Mouse (Mus musculus) neural tube, embryonic 11.5 days (tissue): ENCODE measurements around the gene Prrx1. TPM values are rescaled to one million over a fixed set of nuclear protein-coding genes. Genes with fewer than 3 reads are reported as not detected.

Experiments
- ATAC-seq: fragments of 200-750 bp; cut with Nextera tagmentation; 2 replicates; pipeline ENCODE4 v1.8.0; 2017; ENCODE audit warnings: moderate number of reproducible peaks, mild to moderate bottlenecking, moderate TSS enrichment, moderate library complexity; ENCODE audit not compliant: insufficient read depth, low FRiP score, low TSS enrichment
- DNase-seq: peaks from one replicate; pipeline ENCODE4 v3.0.0-alpha.2; 2015; ENCODE audit warnings: low spot score
- H3K27ac ChIP-seq: fragments of 300-500 bp; sonication (generic); 2 replicates; pipeline ENCODE4 v1.5.1; 2014; ENCODE audit warnings: low read depth, mild to moderate bottlenecking, low read length
- H3K27me3 ChIP-seq: fragments of 300-500 bp; sonication (generic); 2 replicates; pipeline ENCODE4 v1.6.1; 2014; ENCODE audit warnings: mild to moderate bottlenecking, low read length, mixed read lengths; ENCODE audit not compliant: control insufficient read depth, insufficient read depth
- H3K36me3 ChIP-seq: fragments of 300-500 bp; sonication (generic); 2 replicates; pipeline ENCODE4 v1.6.1; 2014; ENCODE audit warnings: mild to moderate bottlenecking, low read length, moderate library complexity, mixed read lengths; ENCODE audit not compliant: control insufficient read depth, insufficient read depth
- H3K4me1 ChIP-seq: fragments of 300-500 bp; sonication (generic); 2 replicates; pipeline ENCODE4 v1.6.1; 2014; ENCODE audit warnings: low read length, mixed read lengths; ENCODE audit not compliant: control insufficient read depth, insufficient read depth
- H3K4me2 ChIP-seq: fragments of 300-500 bp; sonication (generic); 2 replicates; pipeline ENCODE4 v1.6.1; 2014; ENCODE audit warnings: low read depth, mild to moderate bottlenecking, moderate library complexity
- H3K4me3 ChIP-seq: fragments of 300-500 bp; sonication (generic); 2 replicates; pipeline ENCODE4 v1.5.1; 2014; ENCODE audit warnings: low read depth, low read length
- H3K9ac ChIP-seq: fragments of 300-500 bp; sonication (generic); 2 replicates; pipeline ENCODE4 v1.6.1; 2014; ENCODE audit warnings: mild to moderate bottlenecking, low read length
- H3K9me3 ChIP-seq: fragments of 300-500 bp; sonication (generic); 2 replicates; pipeline ENCODE4 v1.6.1; 2016; ENCODE audit warnings: low read length; ENCODE audit not compliant: control insufficient read depth
- WGBS: fragments of 180-500 bp; shearing (Covaris S2); extraction: QIAGEN DNeasy Blood & Tissue Kit; methylation state at CpG from one replicate; pipeline ENCODE4 v1.1.7; 2014; 5-methylcytosine and 5-hydroxymethylcytosine counted together
- polyA plus RNA-seq: library from polyadenylated mRNA; unstranded; fragments of >200 nt; fragmentation: Nextera tagmentation; extraction: Ambion mirVana; gene quantifications from 2 replicates; pipeline ENCODE4 v1.2.1, GENCODE M21; 2014

Gene Prrx1
- polyA plus RNA-seq, 1 experiment from 2014 or later, result 30.7 TPM

- no peaks in the 10 kb centered on the region for H3K36me3 ChIP-seq
- no peaks in the 10 kb centered on the region for H3K9me3 ChIP-seq
- no peak overlapping the region for H3K27ac ChIP-seq
- DNase-seq (no peak), ATAC-seq (no peak)
- no peak overlapping the region for H3K9ac ChIP-seq
- no peaks in the 10 kb centered on the region for H3K4me1 ChIP-seq
- no peaks in the 10 kb centered on the region for H3K27me3 ChIP-seq
- H3K4me2 ChIP-seq, result no peak overlapping the region
- no peak overlapping the region for H3K4me3 ChIP-seq
- WGBS, result 93% methylated on average over 3 of the region's 3 CpGs
Measured at GRCm38 (mm10) chr1:163350988-163351387, 37.5 kb upstream of the Prrx1 start.

DNA sequence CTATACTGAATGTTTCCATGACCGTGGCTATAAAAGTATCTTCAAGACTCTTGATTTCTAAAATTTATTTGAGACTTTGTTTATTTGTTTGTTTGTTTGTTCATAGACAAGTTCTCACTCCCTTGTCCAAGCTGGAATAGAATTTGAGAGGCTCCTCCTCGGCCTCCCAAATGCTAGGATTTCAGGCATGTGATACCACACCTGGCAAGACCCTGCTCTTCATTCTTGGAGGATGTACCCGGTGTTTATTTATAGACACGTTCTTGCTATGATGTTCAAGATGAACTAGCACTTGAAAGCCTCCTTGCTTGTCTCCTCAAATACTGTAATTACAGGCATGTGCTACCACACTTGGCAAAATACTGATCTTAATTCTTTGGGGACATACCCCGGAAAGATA, 32.0 kb upstream of the Prrx1 start:
- no peak for ATAC-seq
- no peaks in the 10 kb centered on the region for H3K9me3 ChIP-seq
- 84% methylated on average over 5 of the region's 5 CpGs for WGBS
- no peak overlapping the region for H3K27ac ChIP-seq
- no peaks in the 10 kb centered on the region for H3K27me3 ChIP-seq
- H3K4me1 ChIP-seq, result no peaks in the 10 kb centered on the region
- no peaks in the 10 kb centered on the region for H3K36me3 ChIP-seq
- DNase-seq, result no peak
- H3K4me2 ChIP-seq, result no peak overlapping the region
- no peak overlapping the region for H3K9ac ChIP-seq
- H3K4me3 ChIP-seq, result no peak overlapping the region

- Histone ChIP-seq H3K4me1 (no peaks in the 10 kb centered on the region), H3K9me3 (no peaks in the 10 kb centered on the region), H3K27me3 (no peaks in the 10 kb centered on the region), H3K36me3 (no peaks in the 10 kb centered on the region), H3K27ac (no peak overlapping the region), H3K4me3 (no peak overlapping the region), H3K4me2 (no peak overlapping the region), H3K9ac (no peak overlapping the region)
- DNase-seq (peak; percentile 24), ATAC-seq (no peak)
- WGBS, result 33% methylated on average over 1 of the region's 1 CpGs
Measured at GRCm38 (mm10) chr1:163344931-163345330, 31.4 kb upstream of the Prrx1 start.

DNA sequence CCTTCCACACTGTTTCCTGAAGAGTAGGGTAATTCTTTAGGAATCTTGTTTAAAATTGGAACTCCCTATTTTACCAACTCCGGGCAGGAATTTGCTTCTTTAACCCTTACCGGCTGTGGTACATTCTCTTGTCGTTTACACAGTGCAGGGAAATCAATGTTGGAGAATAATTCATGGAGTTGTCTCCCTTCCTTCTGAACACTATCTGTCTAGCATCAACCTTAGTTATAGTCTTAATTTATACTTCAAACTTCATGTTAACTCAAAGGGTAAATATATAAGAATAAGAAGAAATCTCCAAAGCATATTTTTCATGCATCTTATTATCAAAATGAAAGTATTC, 25.7 kb upstream of the Prrx1 start:
- H3K4me3 ChIP-seq, result no peak overlapping the region
- DNase-seq, result no peak
- H3K27ac ChIP-seq, result no peak overlapping the region
- H3K27me3 ChIP-seq, result no peaks in the 10 kb centered on the region
- no peak overlapping the region for H3K9ac ChIP-seq
- no peaks in the 10 kb centered on the region for H3K36me3 ChIP-seq
- H3K9me3 ChIP-seq, result no peaks in the 10 kb centered on the region
- H3K4me1 ChIP-seq, result no peaks in the 10 kb centered on the region
- 77% methylated on average over 3 of the region's 3 CpGs for WGBS
- H3K4me2 ChIP-seq, result no peak overlapping the region
- no peak for ATAC-seq

GRCm38 (mm10) chr1:163338525-163339218, 25.2 kb upstream of the Prrx1 start:
- no peaks in the 10 kb centered on the region for H3K36me3 ChIP-seq
- 66% methylated on average over 7 of the region's 7 CpGs for WGBS
- no peak for ATAC-seq

DNA sequence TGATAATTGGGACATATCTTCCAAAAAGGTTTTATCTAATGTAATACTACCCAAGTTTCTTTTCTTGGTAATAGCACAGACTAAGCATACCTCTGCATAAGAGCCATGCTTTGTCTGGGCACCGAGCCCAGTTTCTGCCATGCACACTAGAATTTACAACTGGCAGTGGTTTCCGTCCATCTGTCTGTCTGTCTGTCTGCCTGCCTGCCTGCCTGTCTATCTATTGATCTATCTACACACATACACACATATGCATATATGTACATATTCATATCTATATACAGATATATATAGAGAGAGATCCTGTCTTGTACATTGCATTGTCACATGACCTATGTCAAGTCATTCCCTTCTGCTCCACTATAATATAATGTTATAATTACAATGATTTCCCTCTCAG, 24.3 kb upstream of the Prrx1 start:
- H3K9me3 ChIP-seq, result no peaks in the 10 kb centered on the region
- H3K4me3 ChIP-seq, result no peak overlapping the region
- H3K36me3 ChIP-seq, result no peaks in the 10 kb centered on the region
- WGBS, result 91% methylated on average over 2 of the region's 2 CpGs
- no peaks in the 10 kb centered on the region for H3K27me3 ChIP-seq
- no peaks in the 10 kb centered on the region for H3K4me1 ChIP-seq
- H3K4me2 ChIP-seq, result no peak overlapping the region
- no peak for ATAC-seq
- H3K27ac ChIP-seq, result no peak overlapping the region
- no peak for DNase-seq
- H3K9ac ChIP-seq, result no peak overlapping the region

More at GRCm38 (mm10) chr1:163338525-163339218, 25.2 kb upstream of the Prrx1 start:
- H3K9ac ChIP-seq, result no peak overlapping the region
- H3K27me3 ChIP-seq, result no peaks in the 10 kb centered on the region
- H3K9me3 ChIP-seq, result no peaks in the 10 kb centered on the region
- no peak overlapping the region for H3K4me2 ChIP-seq
- no peak overlapping the region for H3K27ac ChIP-seq
- peak; percentile 36 for DNase-seq
- no peak overlapping the region for H3K4me3 ChIP-seq
- H3K4me1 ChIP-seq, result no peaks in the 10 kb centered on the region

DNA sequence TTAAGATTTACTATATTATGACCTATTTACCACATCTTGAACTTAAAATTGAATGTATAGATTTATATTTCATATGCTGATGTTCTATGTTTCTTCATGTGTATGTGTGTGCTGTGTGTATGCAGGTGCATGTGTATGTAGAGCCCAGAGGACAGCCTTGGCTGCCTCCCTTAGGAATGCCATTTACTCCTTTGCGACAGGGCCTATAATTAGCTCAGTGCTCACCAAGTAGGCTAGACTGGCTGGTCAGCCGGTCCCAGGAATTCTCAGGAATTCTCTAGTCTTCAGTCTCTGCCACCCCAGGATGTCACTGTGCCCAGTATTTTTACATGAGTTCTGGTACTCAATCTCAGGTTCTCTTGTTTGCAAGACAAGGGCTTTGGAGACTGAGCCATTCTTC, 13.8 kb upstream of the Prrx1 start:
- no peak for ATAC-seq
- Histone ChIP-seq H3K4me3 (no peak overlapping the region), H3K4me1 (no peaks in the 10 kb centered on the region), H3K9me3 (no peaks in the 10 kb centered on the region), H3K4me2 (no peak overlapping the region), H3K36me3 (no peaks in the 10 kb centered on the region), H3K9ac (no peak overlapping the region), H3K27me3 (no peaks in the 10 kb centered on the region), H3K27ac (no peak overlapping the region)
- DNase-seq, result no peak
- WGBS, result 44% methylated on average over 2 of the region's 2 CpGs

GRCm38 (mm10) chr1:163319669-163320571, 6.4 kb upstream of the Prrx1 start:
- H3K4me1 ChIP-seq, result no peaks in the 10 kb centered on the region
- peaks cover 16% of the 10 kb centered on the region for H3K27me3 ChIP-seq
- H3K9me3 ChIP-seq, result no peaks in the 10 kb centered on the region
- WGBS, result 66% methylated on average over 3 of the region's 3 CpGs
- no peaks in the 10 kb centered on the region for H3K36me3 ChIP-seq
- DNase-seq (no peak), ATAC-seq (no peak)
- no peak overlapping the region for H3K4me2 ChIP-seq
- H3K9ac ChIP-seq, result no peak overlapping the region
- no peak overlapping the region for H3K27ac ChIP-seq
- no peak overlapping the region for H3K4me3 ChIP-seq

DNA sequence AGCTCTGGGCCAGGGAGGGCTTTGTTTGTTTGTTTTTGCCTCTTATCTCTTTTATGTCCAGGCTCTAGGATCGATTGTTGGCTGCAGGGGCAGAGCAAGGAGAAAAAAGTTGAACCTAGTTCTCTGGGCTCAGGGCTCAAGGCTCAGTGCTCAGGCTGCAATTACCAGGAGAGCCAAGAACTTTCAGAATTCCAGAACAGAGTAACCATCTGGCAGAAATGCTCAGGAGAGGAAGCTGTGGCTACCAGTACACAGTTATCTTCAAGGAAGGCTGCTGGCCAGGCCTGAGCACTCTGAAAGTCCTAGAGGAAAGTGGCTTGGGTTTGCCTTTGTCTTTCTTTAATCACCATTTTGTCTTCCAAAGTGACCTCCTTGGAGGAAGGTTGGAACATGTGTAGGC, 3.4 kb upstream of the Prrx1 start:
- ATAC-seq, result no peak
- Histone ChIP-seq H3K9ac (no peak overlapping the region), H3K4me3 (no peak overlapping the region), H3K27me3 (peaks cover 40% of the 10 kb centered on the region), H3K9me3 (no peaks in the 10 kb centered on the region), H3K27ac (no peak overlapping the region), H3K4me2 (no peak overlapping the region), H3K4me1 (peaks cover 9% of the 10 kb centered on the region), H3K36me3 (no peaks in the 10 kb centered on the region)
- WGBS, result 40% methylated on average over 1 of the region's 1 CpGs
- no peak for DNase-seq
